Mouse (Mus musculus) brain, embryonic 14.5 days (tissue): ENCODE data around the gene Slc35b2.

Experiments used
- CTCF ChIP-seq: fragments of 200-500 bp; IDR thresholded peaks from 2 replicates; pipeline ENCODE4 v1.5.1; 2012; ENCODE audit warnings: inconsistent platforms, mild to moderate bottlenecking, moderate library complexity, borderline replicate concordance; ENCODE audit not compliant: insufficient read depth, insufficient read length; ENCODE audit errors: extremely low read depth
- POLR2A ChIP-seq: fragments of 200-500 bp; IDR thresholded peaks from 2 replicates; pipeline ENCODE4 v1.6.1; 2012; ENCODE audit warnings: mild to moderate bottlenecking, inconsistent platforms, borderline replicate concordance; ENCODE audit not compliant: poor library complexity, insufficient read depth, insufficient read length, severe bottlenecking; ENCODE audit errors: extremely low read depth

DNA sequence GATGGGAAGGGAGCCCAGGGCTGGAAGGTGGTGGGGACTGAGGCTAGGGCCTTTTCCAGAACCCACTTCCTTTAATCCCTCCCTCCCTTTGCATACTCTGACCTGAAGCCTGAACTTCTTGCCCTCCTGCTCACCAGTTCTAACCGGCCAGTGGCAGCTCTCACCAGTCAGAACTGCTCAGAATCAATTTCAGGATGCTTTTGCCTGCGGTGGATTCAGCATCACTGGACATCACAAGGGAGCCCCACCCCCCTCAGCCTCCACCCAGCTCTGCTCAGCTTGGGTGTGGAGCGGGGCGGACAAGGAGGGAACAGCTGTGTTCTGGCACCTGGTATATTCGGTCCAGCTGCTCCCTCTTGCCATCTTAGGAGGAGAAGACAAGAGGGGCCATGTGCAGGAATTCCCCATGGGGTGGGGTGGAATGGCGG lies 38.2 kb downstream of the Slc35b2 start, which contains the start of gene Mymx:
- TF ChIP-seq POLR2A (no peak), CTCF (no peak)
